Mouse (Mus musculus): ENCODE measurements around the gene Arhgap30.
A peak's percentile ranks its signal among the peaks of the same experiment; 100 is the strongest.

Gene Arhgap30

DNA sequence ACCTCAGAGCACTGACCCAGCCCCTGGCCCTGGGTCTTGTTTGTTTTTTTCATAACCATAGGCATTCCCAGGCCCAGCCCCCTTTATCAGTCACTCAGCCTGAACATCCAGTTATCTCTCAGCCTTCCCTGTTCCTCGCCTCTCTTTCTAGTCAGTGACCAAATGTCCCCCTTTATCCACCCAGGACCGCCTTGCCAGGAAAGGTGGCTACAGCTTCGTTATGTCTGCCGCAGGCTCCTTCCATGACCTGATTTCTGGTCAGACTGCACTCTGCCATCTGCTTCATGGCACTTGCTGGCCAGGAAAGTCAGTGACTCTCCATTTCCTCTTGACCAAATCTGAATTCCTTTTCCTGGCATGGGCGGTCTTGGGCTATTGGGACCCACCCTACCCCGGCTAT is 10.5 kb upstream of the Arhgap30 start:
- DNase-seq (ENCODE audit: low spot score) = no peak

DNA sequence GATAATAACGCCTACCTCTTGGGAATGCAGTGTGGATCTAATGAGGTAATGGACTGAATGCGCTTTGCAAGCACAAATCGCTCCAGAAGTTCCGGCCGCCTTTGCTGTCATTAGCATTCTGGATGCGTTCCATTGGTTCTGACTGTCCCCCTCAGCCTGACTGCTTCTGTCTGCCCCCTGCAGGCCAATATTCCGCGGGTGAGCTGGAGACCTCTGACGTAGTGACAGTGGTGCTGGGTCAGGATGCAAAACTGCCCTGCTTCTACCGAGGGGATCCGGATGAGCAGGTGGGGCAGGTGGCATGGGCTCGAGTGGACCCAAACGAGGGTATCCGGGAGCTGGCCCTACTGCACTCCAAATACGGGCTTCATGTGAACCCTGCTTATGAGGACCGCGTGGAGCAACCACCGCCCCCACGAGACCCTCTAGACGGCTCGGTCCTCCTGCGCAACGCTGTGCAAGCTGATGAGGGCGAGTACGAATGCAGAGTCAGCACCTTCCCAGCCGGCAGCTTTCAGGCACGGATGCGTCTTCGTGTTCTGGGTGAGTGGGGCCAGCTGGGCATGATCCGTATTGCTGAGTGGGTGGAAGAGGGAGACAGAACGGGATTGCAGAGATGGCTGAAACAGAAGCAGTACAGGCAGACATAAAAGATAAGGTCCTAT is 8.7 kb upstream of the Arhgap30 start:
- DNase-seq (ENCODE audit: low spot score) = peak; percentile 87

DNA sequence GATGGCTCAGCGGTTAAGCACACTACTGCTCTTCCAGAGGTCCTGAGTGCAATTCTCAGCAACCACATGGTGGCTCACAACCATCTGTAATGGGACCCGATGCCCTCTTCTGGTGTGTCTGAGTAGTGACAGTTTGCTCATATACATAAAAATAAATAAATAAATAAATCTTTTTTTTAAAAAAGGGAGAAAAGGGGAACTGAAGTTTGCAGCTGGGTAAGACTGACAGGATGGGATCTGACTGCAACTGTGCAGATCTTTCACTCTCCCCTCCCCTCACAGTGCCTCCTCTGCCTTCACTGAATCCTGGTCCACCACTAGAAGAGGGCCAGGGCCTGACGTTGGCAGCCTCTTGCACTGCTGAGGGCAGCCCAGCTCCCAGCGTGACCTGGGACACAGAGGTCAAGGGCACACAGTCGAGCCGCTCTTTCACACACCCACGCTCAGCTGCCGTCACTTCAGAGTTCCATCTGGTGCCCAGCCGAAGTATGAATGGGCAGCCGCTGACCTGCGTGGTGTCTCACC is 6.6 kb upstream of the Arhgap30 start:
- no peak for DNase-seq (ENCODE audit: low spot score)

DNA sequence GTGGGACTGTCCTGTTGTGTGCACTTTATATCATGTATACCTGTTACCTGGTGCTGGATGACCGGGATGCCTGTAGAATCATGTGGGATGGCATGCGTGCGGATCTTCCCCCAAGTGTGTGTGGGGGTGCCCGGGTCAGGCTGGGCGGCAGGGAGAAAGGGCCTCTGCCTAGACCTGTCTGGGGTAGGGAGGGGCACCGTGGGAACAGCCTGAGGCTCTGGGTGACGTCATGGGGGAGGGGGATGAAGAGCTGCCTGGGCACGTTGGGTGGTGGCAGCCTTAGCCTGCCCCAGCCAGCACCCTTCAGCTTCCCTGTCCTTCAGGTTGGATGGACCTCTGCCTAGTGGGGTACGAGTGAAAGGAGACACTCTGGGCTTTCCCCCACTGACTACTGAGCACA is 4.4 kb upstream of the Arhgap30 start:
- DNase-seq (ENCODE audit: low spot score) = no peak

DNA sequence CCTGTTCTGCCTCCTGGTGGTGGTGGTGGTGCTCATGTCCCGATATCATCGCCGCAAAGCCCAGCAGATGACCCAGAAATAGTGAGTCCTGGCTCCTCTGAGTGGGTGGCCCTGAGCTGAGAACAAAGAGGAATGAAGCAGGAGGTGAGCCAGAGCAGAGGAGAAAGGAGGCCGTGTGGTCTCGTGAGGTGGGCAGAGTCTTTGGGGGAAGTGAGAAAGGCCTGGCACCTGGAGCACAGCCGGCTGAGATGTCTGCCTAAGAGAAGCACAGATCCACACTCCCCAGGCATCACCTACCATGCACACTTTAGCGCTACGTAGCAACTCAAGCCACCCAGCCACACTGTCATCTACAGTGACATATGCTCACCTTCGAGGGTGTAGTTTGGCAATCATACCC is 3.6 kb upstream of the Arhgap30 start:
- DNase-seq (ENCODE audit: low spot score) = no peak

DNA sequence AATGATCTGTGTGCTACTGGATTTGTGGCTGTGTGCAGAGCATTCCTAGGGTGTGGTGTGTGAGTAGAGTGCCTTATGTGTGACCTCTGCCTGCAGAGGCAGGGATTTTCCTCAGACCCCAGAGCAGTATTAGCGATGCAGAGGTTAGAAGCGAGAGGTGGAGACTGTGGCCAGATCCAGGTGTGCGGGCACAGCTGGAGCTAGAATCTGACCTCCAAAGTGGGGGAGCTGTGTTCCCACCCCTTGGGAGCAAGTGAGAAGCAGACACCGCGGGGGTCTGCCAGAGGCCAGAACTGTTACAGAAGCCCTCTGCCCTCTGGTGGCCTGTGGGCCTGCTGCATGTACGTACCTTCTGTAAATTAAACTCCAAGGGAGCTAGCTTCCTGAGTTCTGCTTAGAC is 1.7 kb upstream of the Arhgap30 start:
- DNase-seq (ENCODE audit: low spot score) = no peak

DNA sequence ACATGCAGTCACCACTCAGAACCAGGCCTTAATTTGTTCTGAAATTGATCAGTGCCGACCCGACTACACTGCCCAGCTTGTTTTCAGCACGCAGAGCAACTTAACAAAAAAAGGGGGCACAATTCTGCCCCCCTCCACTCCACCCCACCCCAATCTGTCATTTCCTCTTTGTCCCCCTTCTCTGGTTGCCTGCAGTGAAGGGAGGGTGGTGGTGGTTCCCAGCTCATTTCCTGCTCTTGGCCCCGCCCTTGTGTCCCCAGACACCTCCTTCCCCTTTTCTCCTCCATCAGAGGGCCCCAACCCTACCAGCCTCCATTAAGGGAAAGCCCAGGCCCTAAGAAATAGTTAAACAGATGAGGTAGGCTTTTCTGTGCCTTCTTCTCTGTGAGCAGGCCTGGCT is 1.3 kb downstream of the Arhgap30 start:
- DNase-seq (ENCODE audit: low spot score) = no peak

DNA sequence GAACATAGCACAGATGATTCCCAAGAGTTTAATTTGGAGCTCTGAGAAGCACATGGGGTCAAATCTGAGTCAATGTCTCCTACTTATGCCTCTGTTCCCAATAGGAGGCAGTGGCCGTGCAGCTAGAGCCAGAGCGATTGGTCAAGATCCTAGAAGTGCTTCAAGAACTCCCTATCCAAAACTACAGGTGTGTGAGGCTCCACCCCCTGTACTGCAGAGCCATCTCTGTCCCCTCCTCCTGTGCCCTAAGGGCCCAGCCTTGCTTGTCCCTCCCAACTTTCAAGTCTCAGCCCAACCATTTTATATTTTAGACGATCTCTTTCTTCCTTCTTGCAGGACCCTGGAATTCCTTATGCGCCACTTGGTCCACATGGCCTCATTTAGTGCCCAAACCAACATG is 13.1 kb downstream of the Arhgap30 start:
- DNase-seq (ENCODE audit: low spot score) = no peak

DNA sequence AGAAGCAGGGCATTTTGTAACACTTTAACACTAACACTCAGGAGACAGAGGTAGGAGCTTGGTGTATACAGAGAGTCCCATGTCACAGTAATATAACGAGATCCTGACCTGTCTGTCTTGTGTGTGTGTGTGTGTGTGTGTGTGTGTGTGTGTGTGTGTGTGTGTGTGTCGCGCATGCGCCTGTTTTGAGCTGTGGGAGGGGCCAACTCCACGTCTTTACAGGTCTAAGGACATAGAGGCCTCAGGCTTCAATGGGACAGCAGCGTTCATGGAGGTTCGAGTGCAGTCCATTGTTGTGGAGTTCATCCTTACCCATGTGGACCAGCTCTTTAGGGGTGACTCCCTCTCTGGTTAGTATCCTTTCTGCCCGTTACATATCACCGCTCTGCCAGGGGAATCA is 14.2 kb downstream of the Arhgap30 start:
- DNase-seq (ENCODE audit: low spot score) = no peak

DNA sequence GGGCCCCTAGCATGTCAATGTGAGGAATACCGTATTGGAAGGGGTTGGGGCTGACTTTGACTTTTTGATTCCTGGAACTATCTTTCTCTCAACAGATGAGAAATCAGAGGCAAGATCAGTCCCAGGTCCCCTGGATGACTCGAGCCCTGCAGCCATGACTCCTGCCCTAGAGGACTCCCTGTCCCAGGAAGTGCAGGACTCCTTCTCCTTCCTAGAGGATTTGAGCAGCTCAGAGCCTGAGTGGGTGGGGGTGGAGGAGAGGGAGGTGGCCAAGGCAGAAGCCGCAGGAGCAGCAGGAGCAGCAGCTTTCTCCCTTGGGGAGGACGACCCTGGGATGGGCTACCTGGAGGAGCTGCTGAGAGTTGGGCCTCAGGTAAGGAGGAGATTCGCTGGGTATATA is 18.5 kb downstream of the Arhgap30 start:
- no peak for DNase-seq (ENCODE audit: low spot score)

DNA sequence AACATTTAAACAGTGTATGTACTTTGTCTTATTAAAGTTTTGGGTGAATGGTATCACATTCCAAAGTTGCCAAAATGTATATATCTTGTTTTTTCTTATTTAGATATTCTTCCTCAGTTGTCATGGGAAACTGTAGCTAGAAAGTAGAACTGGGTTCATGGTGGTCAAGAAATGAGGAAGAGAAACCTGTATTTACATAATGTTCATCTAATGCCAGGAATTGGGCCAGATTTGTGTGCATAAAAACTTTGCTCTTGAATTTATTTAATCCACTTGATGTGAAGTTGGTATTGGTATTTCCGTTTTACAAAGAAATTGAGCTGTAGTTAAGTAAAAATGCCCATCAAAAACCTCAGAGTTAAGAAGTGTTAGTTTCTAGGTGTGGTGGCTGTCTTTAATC is 21.5 kb downstream of the Arhgap30 start:
- no peak for DNase-seq (ENCODE audit: low spot score)

DNA sequence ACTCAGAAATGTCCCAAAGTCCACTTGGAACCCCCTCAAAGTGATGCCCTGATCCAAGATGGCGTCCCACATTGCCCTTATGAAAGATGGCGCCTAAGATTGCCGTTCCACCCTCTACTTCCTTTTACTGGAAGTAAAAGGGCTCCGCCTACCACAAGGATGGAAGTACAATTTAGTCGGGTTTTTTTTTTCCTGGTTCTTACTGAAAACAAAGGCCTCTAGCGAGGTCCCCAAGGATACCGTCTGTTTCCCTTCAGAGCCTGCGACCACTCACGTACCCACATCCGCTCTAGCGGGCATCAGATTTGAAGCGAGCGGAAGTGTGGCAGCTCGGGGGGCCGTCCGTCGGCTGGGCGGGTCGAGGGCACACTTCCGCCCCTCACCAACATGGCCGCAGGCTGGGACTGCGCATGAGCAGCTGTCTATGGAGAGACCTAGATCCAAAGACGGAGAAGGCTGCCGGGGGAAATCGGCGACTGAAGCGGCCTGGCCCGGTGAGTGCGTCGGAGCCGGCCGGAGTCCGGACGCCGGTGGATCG is 22.3 kb downstream of the Arhgap30 start, which contains the start of gene Usf1:
TSS of gene Usf1 (plus strand) at position 367 of the 538 bp plus-strand sequence.
- DNase-seq (ENCODE audit: low spot score) = peak; percentile 98

DNA sequence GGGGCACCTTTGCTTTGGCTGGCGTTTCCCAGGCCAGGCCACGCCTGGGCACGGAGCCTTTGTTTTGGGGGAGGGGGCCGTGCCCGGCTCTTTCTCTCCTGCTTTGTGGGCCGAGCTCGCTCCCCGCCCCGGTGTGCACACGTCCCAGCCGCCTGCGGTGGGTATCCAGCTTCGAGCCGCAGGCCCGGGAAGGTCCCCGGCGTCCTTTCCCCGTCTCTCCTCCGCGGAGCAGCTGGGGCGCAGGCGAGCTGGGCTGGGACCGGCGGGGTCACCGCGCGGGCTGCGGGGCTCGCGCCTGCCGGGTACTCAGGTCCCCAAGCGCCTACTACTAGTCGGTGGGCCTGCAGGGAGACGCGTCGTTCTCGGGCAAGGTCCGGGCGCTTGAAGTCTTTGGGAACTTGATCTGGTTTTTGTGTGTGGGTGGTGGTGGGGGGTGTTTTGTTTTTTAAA is 22.8 kb downstream of the Arhgap30 start:
- no peak for DNase-seq (ENCODE audit: low spot score)

DNA sequence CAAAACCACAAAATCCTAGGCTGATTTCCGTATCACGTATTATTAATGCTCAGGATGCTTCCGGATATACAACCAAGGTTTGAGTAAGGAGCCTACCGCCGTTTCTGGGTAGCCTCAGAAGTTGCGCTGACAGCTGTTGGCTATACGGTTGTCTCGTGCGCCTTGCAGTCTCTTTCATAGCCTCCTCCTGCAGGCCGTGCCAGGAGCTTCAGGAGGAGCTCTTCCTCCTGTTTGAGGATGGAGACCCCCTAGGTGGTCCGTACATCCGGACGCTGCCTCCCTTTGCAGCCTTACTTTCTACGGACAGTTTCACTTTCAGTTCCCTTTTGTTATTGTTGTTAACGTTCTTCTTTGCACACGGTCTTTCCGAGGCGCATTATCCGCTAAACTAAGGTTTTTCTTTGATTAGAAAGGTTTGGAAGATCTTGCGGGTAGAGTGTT is 23.3 kb downstream of the Arhgap30 start:
- peak; percentile 70 for DNase-seq (ENCODE audit: low spot score)

DNA sequence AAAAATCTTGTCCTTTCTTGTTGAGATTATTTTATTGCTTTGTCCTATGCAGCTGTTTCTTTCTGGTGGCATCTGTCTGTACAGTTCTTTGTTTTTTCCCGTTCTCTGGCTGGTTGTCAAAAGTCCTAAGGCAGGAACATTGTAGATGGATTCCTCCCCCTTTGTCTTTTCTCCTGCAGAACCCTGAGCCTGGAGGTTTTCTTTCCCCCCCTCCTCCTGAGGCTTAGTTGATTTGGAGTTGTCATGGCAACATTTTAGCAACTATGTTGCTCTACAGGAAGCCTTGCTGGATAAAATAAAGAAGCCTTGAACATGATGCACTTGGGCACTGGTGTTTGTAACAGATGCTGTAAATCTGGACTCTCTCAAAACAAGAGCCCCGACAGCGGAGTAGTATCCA is 23.7 kb downstream of the Arhgap30 start:
- DNase-seq (ENCODE audit: low spot score) = peak; percentile 76

DNA sequence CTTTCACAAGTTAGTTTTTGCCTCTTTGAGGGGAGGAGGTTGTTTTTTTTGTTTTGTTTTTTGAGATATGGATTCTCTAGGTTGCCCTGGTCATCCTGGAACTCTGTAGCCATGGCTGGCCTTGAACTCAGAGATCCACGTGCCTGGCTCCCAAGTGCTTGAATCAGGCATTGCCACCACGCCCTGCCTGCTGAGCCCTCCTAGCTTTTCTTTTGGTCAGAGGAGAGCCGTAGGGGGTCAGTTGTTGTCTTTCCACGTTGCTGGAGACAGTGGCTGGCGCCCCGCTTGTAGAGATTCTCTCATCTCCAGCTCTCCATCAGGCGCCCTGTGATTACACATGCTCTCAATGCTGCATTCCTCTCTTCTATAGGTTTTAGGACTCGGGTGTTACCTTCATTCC is 24.9 kb downstream of the Arhgap30 start:
- DNase-seq (ENCODE audit: low spot score) = no peak

DNA sequence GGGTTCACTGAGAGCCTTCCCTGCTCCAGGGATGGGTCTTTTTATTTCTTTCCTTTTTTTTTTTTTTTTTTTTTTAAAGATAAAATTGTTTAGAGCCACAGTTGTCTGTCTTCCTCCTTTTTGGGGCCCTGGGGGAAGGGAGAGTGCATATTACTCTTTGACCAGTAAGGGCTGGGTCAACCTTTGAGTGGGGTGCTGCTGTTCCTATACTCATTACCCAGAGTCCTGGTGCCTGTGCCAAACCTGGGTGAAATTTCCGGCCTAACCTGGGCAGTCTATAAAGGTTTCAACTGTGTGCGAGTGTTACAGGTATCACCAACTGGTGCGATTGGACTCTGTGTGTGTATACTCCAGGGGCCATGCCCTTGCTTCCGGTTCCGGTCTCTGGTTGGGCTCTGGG is 29.9 kb downstream of the Arhgap30 start, which contains the start of gene Tstd1:
TSS of gene Tstd1 (plus strand) at position 213 of the 400 bp plus-strand sequence.
- DNase-seq (ENCODE audit: low spot score) = no peak

DNA sequence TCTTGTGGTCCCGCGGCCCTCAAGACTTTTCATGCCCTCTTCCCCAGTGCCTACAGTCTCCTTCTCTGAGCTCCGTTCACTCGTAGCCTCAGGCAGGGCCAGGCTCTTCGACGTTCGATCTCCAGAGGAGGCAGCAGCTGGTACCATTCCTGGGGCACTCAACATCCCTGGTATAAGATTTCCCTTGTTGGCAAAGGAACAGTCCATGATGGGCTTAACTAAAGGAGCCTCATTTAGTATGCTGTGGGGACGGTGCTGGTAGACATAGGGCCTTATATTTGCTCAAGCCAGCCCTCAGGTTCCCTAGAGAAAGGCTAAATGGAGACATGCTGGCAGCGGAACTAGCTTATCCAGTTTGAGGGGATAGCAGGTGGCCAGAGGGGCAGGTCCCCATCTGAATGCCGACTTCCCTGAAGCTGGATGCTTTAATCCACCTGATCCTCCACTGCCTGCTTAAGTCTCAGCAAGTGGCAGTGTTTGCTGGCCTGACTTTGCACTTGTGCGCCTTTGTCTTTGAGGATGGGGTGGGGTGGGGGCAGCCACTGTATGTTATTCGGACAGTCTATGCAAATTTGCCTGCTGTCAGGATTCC is 30.6 kb downstream of the Arhgap30 start:
- DNase-seq (ENCODE audit: low spot score) = no peak

DNA sequence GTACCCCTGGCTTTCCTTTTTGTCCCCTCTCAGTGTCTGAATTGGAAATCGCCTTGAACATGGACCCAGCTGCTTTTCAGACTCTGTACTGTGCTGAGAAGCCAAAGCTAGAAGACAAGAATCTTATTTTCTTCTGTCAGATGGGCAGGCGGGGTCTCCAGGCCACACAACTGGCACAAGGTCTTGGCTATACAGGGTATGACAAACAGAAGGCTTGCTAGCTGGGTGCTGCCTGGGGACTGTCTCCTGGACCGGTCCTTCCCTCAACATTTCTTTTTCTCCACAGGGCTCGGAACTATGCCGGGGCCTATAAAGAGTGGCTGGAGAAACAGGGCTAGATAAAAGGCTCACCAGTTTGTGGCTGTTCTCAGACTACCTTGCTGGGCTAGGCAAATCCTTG is 31.2 kb downstream of the Arhgap30 start:
- no peak for DNase-seq (ENCODE audit: low spot score)

DNA sequence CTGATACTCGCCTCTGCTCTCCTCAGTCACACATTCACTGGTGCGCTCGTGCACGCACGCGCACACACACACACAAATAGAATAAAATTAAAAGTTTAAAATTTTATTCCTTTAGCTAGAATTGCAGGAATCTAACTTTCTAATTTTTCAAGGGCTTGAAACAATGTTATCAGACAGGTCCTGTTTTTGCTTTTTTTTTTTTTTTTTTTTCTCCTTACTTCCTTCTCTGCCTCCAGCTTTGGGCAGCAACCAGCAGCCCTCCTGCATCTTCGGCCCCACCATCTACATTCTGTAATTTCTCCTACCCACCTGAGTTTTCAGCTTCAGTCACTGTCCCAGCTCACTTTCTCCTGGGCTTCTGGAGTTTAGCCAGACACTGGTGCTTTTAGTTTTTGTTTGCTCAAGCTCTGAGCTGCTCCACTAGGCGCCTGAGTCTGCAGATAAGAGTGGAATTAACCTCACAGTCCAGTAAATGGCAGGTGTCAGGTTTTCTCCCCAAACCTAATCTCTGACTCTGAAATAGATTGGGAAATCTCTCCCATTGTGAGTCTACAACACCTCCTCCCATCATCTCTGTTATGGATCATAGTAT is 33.8 kb downstream of the Arhgap30 start:
- DNase-seq (ENCODE audit: low spot score) = no peak

DNA sequence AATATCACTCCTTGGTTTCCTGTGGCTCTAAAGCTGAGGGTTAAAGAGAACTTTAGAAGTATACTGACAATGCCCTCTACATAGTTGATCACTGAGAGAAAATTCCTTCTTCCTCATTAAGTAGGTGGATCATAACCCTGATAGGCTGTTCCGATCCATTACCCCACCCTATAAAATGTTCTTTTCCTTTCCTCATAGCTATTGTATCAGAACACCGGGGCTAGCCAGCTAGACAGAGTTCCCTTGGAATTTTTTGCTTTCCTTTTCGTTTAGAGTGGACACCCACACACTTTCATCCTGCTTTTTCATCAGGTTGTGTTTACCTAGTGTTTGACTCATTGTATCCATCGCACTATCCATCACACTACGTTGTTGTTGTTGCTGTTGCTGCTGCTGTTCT is 35.9 kb downstream of the Arhgap30 start:
- no peak for DNase-seq (ENCODE audit: low spot score)

DNA sequence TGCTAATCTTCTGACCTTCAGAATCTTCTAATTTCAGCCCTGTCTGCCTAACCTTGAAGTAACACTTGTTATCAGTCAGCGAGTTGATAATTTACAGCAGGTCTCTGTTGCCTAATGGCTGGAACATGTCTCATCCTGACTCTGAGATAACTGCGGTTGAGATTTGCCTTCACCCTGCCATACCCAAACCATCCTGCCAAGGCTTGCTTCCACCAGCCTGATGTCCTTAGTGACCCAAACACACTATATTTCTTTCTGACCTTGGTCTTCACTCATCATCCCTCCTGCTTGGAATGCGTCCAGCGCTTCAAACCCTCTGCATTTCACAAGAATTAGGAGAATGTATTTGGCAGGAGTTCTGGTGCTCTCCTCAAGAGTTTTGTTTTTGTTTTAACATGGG is 36.4 kb downstream of the Arhgap30 start:
- no peak for DNase-seq (ENCODE audit: low spot score)

DNA sequence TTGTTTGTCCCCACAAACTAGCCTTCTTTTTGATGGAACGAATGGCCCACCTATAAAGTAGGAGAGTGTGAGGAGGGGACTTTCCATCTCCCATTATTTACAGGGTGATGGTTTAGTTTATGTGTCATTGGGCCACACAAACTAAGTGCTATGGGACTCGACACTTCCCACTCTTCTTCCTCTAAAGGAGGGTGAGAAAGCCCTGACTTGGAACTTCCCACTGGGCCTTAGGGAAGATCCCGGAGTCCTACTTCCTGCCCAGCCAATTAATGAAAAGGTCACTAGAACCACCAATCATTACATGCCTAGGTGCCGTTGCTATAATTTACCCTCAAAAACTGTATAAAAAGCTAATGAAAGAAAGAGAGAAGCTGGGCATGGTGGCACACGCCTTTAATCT is 43.4 kb downstream of the Arhgap30 start:
- DNase-seq (ENCODE audit: low spot score) = no peak

Measured in MN1 (cell line).